Mouse (Mus musculus): Measurements from ENCODE around the gene Aldh3b1. TPM values are rescaled to one million over a fixed set of nuclear protein-coding genes. Genes with fewer than 3 reads are reported as not detected.

Gene Aldh3b1
- polyA plus RNA-seq, 1 experiment from 2014 or later, result 0.65 TPM

- Histone ChIP-seq H3K4me3 (ENCODE audit: low read depth, low read length) (no peak overlapping the region), H3K4me1 (ENCODE audit: control insufficient read depth, insufficient read depth, low read length) (peaks cover 11% of the 10 kb centered on the region), H3K36me3 (ENCODE audit: control insufficient read depth, insufficient read depth, low read length) (peaks cover 9% of the 10 kb centered on the region), H3K9ac (ENCODE audit: low read length) (no peak overlapping the region), H3K9me3 (ENCODE audit: control insufficient read depth, low read length) (no peaks in the 10 kb centered on the region), H3K27me3 (ENCODE audit: control insufficient read depth, insufficient read depth, low read length) (no peaks in the 10 kb centered on the region), H3K27ac (ENCODE audit: low read depth, low read length) (no peak overlapping the region), H3K4me2 (ENCODE audit: low read depth) (no peak overlapping the region; the same call in 1 of the 2 replicates)
- DNase-seq (ENCODE audit: low spot score) (no peak), ATAC-seq (ENCODE audit: insufficient read depth, low FRiP score, low TSS enrichment) (no peak)
- 87% methylated on average over 5 of the region's 5 CpGs for WGBS
Measured at GRCm38 (mm10) chr19:3910206-3910605, 19.4 kb downstream of the Aldh3b1 start.

- H3K9ac ChIP-seq (ENCODE audit: low read length), result no peak overlapping the region
- peaks cover 5% of the 10 kb centered on the region; the same call in 1 of the 2 replicates for H3K4me1 ChIP-seq (ENCODE audit: control insufficient read depth, insufficient read depth, low read length)
- no peak overlapping the region for H3K4me3 ChIP-seq (ENCODE audit: low read depth, low read length)
- 81% methylated on average over 8 of the region's 8 CpGs for WGBS
- no peak overlapping the region for H3K27ac ChIP-seq (ENCODE audit: low read depth, low read length)
- ATAC-seq (ENCODE audit: insufficient read depth, low FRiP score, low TSS enrichment) (no peak), DNase-seq (ENCODE audit: low spot score) (no peak)
- no peaks in the 10 kb centered on the region for H3K27me3 ChIP-seq (ENCODE audit: control insufficient read depth, insufficient read depth, low read length)
- peaks cover 9% of the 10 kb centered on the region for H3K36me3 ChIP-seq (ENCODE audit: control insufficient read depth, insufficient read depth, low read length)
- H3K4me2 ChIP-seq (ENCODE audit: low read depth), result no peak overlapping the region
- H3K9me3 ChIP-seq (ENCODE audit: control insufficient read depth, low read length), result no peaks in the 10 kb centered on the region
Measured at GRCm38 (mm10) chr19:3907876-3908660, 21.5 kb downstream of the Aldh3b1 start.

GRCm38 (mm10) chr19:3906795-3907786 lies 22.5 kb downstream of the Aldh3b1 start, which contains the start of gene Tcirg1:
Gene Tcirg1, minus strand, starts transcription at chr19:3907133.
- DNase-seq (ENCODE audit: low spot score) (peak; percentile 66), ATAC-seq (ENCODE audit: insufficient read depth, low FRiP score, low TSS enrichment) (peak; percentile 66)
- H3K27ac ChIP-seq (ENCODE audit: low read depth, low read length), result no peak within 1 kb of the TSS
- peak within 1 kb of the TSS; percentile 36 for H3K4me3 ChIP-seq (ENCODE audit: low read depth, low read length)
- H3K4me1 ChIP-seq (ENCODE audit: control insufficient read depth, insufficient read depth, low read length), result peaks cover 4% of the 10 kb centered on the region; the same call in 1 of the 2 replicates
- no peaks in the 10 kb centered on the region for H3K27me3 ChIP-seq (ENCODE audit: control insufficient read depth, insufficient read depth, low read length)
- peak within 1 kb of the TSS; percentile 62 for H3K9ac ChIP-seq (ENCODE audit: low read length)
- peaks cover 9% of the 10 kb centered on the region for H3K36me3 ChIP-seq (ENCODE audit: control insufficient read depth, insufficient read depth, low read length)
- H3K9me3 ChIP-seq (ENCODE audit: control insufficient read depth, low read length), result no peaks in the 10 kb centered on the region
- H3K4me2 ChIP-seq (ENCODE audit: low read depth), result peak within 1 kb of the TSS; percentile 61
- 5% methylated on average over 36 of the region's 36 CpGs for WGBS

GRCm38 (mm10) chr19:3906326-3906725 lies 23.3 kb downstream of the Aldh3b1 start:
- H3K9me3 ChIP-seq (ENCODE audit: control insufficient read depth, low read length), result no peaks in the 10 kb centered on the region
- peak overlapping the region; percentile 61 for H3K4me2 ChIP-seq (ENCODE audit: low read depth)
- no peak overlapping the region for H3K27ac ChIP-seq (ENCODE audit: low read depth, low read length)
- H3K9ac ChIP-seq (ENCODE audit: low read length), result peak overlapping the region; percentile 62
- peaks cover 9% of the 10 kb centered on the region for H3K36me3 ChIP-seq (ENCODE audit: control insufficient read depth, insufficient read depth, low read length)
- no peaks in the 10 kb centered on the region for H3K27me3 ChIP-seq (ENCODE audit: control insufficient read depth, insufficient read depth, low read length)
- no peak for ATAC-seq (ENCODE audit: insufficient read depth, low FRiP score, low TSS enrichment)
- DNase-seq (ENCODE audit: low spot score), result no peak
- WGBS, result 49% methylated on average over 10 of the region's 10 CpGs
- H3K4me1 ChIP-seq (ENCODE audit: control insufficient read depth, insufficient read depth, low read length), result no peaks in the 10 kb centered on the region; the same call in 1 of the 2 replicates
- H3K4me3 ChIP-seq (ENCODE audit: low read depth, low read length), result peak overlapping the region; percentile 36

- Histone ChIP-seq H3K4me3 (ENCODE audit: low read depth, low read length) (0 out of 2 replicates have a peak overlapping the region, but pooled peaks have one; percentile 5), H3K27me3 (ENCODE audit: control insufficient read depth, insufficient read depth, low read length) (no peaks in the 10 kb centered on the region), H3K4me1 (ENCODE audit: control insufficient read depth, insufficient read depth, low read length) (no peaks in the 10 kb centered on the region; the same call in 1 of the 2 replicates), H3K9ac (ENCODE audit: low read length) (peak overlapping the region; percentile 5; the same call in 1 of the 2 replicates), H3K9me3 (ENCODE audit: control insufficient read depth, low read length) (no peaks in the 10 kb centered on the region), H3K36me3 (ENCODE audit: control insufficient read depth, insufficient read depth, low read length) (peaks cover 9% of the 10 kb centered on the region), H3K27ac (ENCODE audit: low read depth, low read length) (no peak overlapping the region), H3K4me2 (ENCODE audit: low read depth) (peak overlapping the region; percentile 18)
- 47% methylated on average over 6 of the region's 6 CpGs for WGBS
- no peak for DNase-seq (ENCODE audit: low spot score)
- no peak for ATAC-seq (ENCODE audit: insufficient read depth, low FRiP score, low TSS enrichment)
Measured at GRCm38 (mm10) chr19:3905261-3905969, 24.2 kb downstream of the Aldh3b1 start.

- no peak for ATAC-seq (ENCODE audit: insufficient read depth, low FRiP score, low TSS enrichment)
- H3K9me3 ChIP-seq (ENCODE audit: control insufficient read depth, low read length), result no peaks in the 10 kb centered on the region
- no peaks in the 10 kb centered on the region; the same call in 1 of the 2 replicates for H3K4me1 ChIP-seq (ENCODE audit: control insufficient read depth, insufficient read depth, low read length)
- no peak for DNase-seq (ENCODE audit: low spot score)
- 61% methylated on average over 10 of the region's 10 CpGs for WGBS
- no peaks in the 10 kb centered on the region for H3K27me3 ChIP-seq (ENCODE audit: control insufficient read depth, insufficient read depth, low read length)
- H3K36me3 ChIP-seq (ENCODE audit: control insufficient read depth, insufficient read depth, low read length), result peaks cover 2% of the 10 kb centered on the region
- no peak overlapping the region for H3K9ac ChIP-seq (ENCODE audit: low read length)
- no peak overlapping the region for H3K4me2 ChIP-seq (ENCODE audit: low read depth)
- no peak overlapping the region for H3K4me3 ChIP-seq (ENCODE audit: low read depth, low read length)
- no peak overlapping the region for H3K27ac ChIP-seq (ENCODE audit: low read depth, low read length)
Measured at GRCm38 (mm10) chr19:3904363-3904675, 25.3 kb downstream of the Aldh3b1 start.

- no peak overlapping the region for H3K9ac ChIP-seq (ENCODE audit: low read length)
- no peak overlapping the region for H3K27ac ChIP-seq (ENCODE audit: low read depth, low read length)
- no peak overlapping the region for H3K4me2 ChIP-seq (ENCODE audit: low read depth)
- H3K36me3 ChIP-seq (ENCODE audit: control insufficient read depth, insufficient read depth, low read length), result peaks cover 2% of the 10 kb centered on the region
- H3K9me3 ChIP-seq (ENCODE audit: control insufficient read depth, low read length), result no peaks in the 10 kb centered on the region
- H3K4me1 ChIP-seq (ENCODE audit: control insufficient read depth, insufficient read depth, low read length), result no peaks in the 10 kb centered on the region; the same call in 1 of the 2 replicates
- no peak for ATAC-seq (ENCODE audit: insufficient read depth, low FRiP score, low TSS enrichment)
- no peak for DNase-seq (ENCODE audit: low spot score)
- no peak overlapping the region for H3K4me3 ChIP-seq (ENCODE audit: low read depth, low read length)
- no peaks in the 10 kb centered on the region for H3K27me3 ChIP-seq (ENCODE audit: control insufficient read depth, insufficient read depth, low read length)
- WGBS, result 63% methylated on average over 25 of the region's 25 CpGs
Measured at GRCm38 (mm10) chr19:3903648-3904362, 25.8 kb downstream of the Aldh3b1 start.

Measured in neural tube, embryonic 11.5 days (tissue).